Mouse (Mus musculus) megakaryocyte, embryonic 14.5 days (primary cell): ENCODE measurements around the gene Efnb2. TPM values are rescaled to one million over a fixed set of nuclear protein-coding genes. Genes with fewer than 3 reads are reported as not detected.

ENCODE experiments used
- H3K27me3 ChIP-seq: replicated peaks from 2 replicates; pipeline ENCODE3; 2012; ENCODE audit warnings: inconsistent platforms
- H3K36me3 ChIP-seq: replicated peaks from 2 replicates; pipeline ENCODE3; 2012; ENCODE audit warnings: low read length, inconsistent platforms, mixed read lengths
- H3K4me1 ChIP-seq: 2 replicates; pipeline ENCODE4 v1.6.1; 2012; ENCODE audit warnings: inconsistent platforms
- H3K4me3 ChIP-seq: replicated peaks from 2 replicates; pipeline ENCODE3; 2012; ENCODE audit warnings: moderate library complexity, mild to moderate bottlenecking, inconsistent platforms
- H3K9me3 ChIP-seq: 2 replicates; pipeline ENCODE4 v1.6.1; 2012; ENCODE audit warnings: inconsistent platforms
- FLI1 ChIP-seq: IDR thresholded peaks from 2 replicates; pipeline ENCODE4 v1.6.1; 2012; ENCODE audit warnings: low read length, inconsistent platforms, mixed read lengths
- GATA1 ChIP-seq: IDR thresholded peaks from 3 replicates; pipeline ENCODE4 v1.6.1; 2012; ENCODE audit warnings: mixed read lengths, low read length, inconsistent platforms, borderline replicate concordance
- polyA plus RNA-seq: library from polyadenylated mRNA; stranded (reverse); fragments of >175 nt; gene quantifications from 2 replicates; pipeline ENCODE4 v1.2.3, GENCODE M21; 2012; ENCODE audit warnings: low replicate concordance; ENCODE audit not compliant: insufficient read depth

Gene Efnb2
- 0.19 and 0.56 TPM in 2 replicates for polyA plus RNA-seq

DNA sequence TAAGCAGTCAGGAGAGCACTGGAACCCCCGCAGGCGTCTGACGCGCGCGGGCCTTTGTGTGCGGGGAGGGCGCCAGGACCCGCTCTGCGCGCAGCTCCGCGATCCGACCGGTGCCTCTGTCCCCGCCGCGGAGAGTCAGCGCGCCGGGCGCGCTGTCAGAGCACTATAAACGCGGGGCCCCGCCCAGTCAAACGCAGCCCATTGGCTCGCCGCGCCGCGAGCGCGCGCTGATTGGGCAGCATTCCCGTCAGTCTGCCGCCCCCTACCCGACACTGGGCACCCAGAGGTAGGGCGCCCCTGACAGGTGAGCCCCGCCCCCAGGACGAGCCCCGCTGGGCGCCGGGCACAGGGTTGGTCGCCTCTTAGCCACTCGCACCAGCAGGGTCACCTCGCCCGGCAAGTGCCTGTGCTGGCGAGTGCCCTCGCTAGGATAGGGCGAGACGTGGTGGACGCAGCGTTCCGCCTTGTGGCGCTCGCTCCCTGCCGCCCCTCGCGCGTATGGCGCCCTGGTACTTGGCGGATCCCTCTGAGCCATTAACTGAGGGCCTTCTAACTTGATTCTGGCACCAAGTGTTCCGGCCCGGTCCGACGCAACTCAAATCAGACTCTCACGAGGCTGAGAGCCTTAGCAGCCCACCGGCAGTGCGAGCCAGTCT, at the start of gene Efnb2:
TSS of gene Efnb2 (minus strand) at position 140 of the 656 bp plus-strand sequence.
- no peak for TF ChIP-seq FLI1
- TF ChIP-seq GATA1 = no peak
- Histone ChIP-seq H3K27me3 (peaks cover 44% of the 10 kb centered on the region), H3K4me1 (peaks cover 43% of the 10 kb centered on the region), H3K4me3 (peak within 1 kb of the TSS; percentile 99), H3K9me3 (no peaks in the 10 kb centered on the region), H3K36me3 (peaks cover 29% of the 10 kb centered on the region)

GRCm38 (mm10) chr8:8704813-8705212, 43.8 kb upstream of the Efnb2 start:
- Histone ChIP-seq H3K4me3 (no peak overlapping the region), H3K4me1 (peaks cover 3% of the 10 kb centered on the region; the same call in 1 of the 2 replicates), H3K9me3 (peaks cover 5% of the 10 kb centered on the region; the same call in 1 of the 2 replicates), H3K27me3 (peaks cover 3% of the 10 kb centered on the region), H3K36me3 (no peaks in the 10 kb centered on the region)
- TF ChIP-seq FLI1 = no peak
- no peak for TF ChIP-seq GATA1

DNA sequence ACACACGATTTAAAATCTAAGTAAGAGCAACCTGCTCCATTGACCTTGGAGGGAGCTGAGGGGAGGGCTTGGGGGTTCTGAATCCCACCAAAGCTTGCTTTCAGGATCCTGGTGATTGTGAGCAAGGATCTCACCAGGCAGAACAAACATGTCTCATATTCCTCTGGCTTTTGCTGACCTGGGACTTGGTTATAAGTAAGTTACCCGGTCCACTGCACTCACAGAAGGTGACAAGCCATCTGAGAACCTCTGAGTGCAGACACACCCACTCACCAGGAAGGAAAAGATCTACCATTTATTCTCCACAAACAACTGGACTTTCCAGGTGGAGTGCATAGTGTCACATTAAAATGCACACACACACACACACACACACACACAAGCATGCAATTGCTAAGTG, 42.6 kb upstream of the Efnb2 start:
- Histone ChIP-seq H3K36me3 (no peaks in the 10 kb centered on the region), H3K4me1 (peaks cover 3% of the 10 kb centered on the region; the same call in 1 of the 2 replicates), H3K27me3 (peaks cover 5% of the 10 kb centered on the region), H3K4me3 (no peak overlapping the region), H3K9me3 (peaks cover 5% of the 10 kb centered on the region; the same call in 1 of the 2 replicates)
- TF ChIP-seq FLI1 = no peak
- TF ChIP-seq GATA1 = no peak

GRCm38 (mm10) chr8:8700821-8701220, 39.8 kb upstream of the Efnb2 start:
- peaks cover 3% of the 10 kb centered on the region; the same call in 1 of the 2 replicates for H3K4me1 ChIP-seq
- peaks cover 7% of the 10 kb centered on the region for H3K27me3 ChIP-seq
- no peak for TF ChIP-seq GATA1
- no peak for TF ChIP-seq FLI1
- H3K4me3 ChIP-seq = no peak overlapping the region
- H3K36me3 ChIP-seq = no peaks in the 10 kb centered on the region
- peaks cover 5% of the 10 kb centered on the region; the same call in 1 of the 2 replicates for H3K9me3 ChIP-seq

- H3K4me1 ChIP-seq = peaks cover 3% of the 10 kb centered on the region; the same call in 1 of the 2 replicates
- H3K9me3 ChIP-seq = peaks cover 5% of the 10 kb centered on the region; the same call in 1 of the 2 replicates
- peaks cover 7% of the 10 kb centered on the region for H3K27me3 ChIP-seq
- no peak for TF ChIP-seq FLI1
- TF ChIP-seq GATA1 = no peak
- no peak overlapping the region for H3K4me3 ChIP-seq
- H3K36me3 ChIP-seq = no peaks in the 10 kb centered on the region
Measured at GRCm38 (mm10) chr8:8700229-8700628, 39.2 kb upstream of the Efnb2 start.

GRCm38 (mm10) chr8:8690146-8691092, 29.4 kb upstream of the Efnb2 start, which contains the start of gene Arglu1:
Gene Arglu1 (minus strand): TSS chr8:8690521.
- TF ChIP-seq FLI1 (no peak), GATA1 (no peak)
- H3K36me3 ChIP-seq = peaks cover 3% of the 10 kb centered on the region
- H3K27me3 ChIP-seq = peaks cover 4% of the 10 kb centered on the region
- peaks cover 38% of the 10 kb centered on the region for H3K4me1 ChIP-seq
- no peaks in the 10 kb centered on the region for H3K9me3 ChIP-seq
- peak within 1 kb of the TSS; percentile 96 for H3K4me3 ChIP-seq

DNA sequence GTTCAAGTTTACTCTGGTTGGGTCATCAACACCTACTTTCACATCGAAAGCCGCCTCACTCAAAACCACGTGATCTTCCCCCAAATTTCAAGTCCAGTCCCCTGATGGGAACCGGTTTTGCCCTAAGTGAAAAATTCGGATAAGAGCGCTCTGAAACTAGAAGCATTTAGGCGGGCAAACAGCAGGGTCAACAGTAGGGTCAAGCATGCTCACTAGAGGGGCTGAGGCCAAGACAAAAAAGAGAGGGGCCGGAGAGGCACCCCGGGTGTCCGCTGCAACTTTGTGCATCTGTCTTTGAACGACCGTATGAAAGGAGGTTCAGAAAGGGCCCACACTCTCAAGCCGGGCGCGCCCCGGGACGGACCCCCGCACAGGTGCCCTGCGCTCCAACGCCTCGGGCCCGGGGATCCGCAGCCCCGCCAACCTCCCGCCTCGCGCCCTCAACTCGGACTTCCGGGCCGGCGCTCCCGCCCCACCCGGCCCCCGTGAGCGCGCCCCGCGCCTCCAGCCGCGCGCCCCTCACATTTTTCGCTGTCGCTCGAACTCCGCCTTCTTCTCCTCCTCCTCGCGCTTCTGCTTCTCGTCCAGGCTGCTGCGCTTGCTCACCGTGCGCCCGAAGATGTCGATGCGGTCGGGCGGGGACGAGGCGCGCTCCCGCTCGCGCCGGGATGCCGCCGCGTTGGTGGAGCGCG, 28.6 kb upstream of the Efnb2 start:
- Histone ChIP-seq H3K4me1 (peaks cover 41% of the 10 kb centered on the region), H3K27me3 (peaks cover 2% of the 10 kb centered on the region), H3K4me3 (peak overlapping the region; percentile 96), H3K36me3 (peaks cover 3% of the 10 kb centered on the region), H3K9me3 (no peaks in the 10 kb centered on the region)
- no peak for TF ChIP-seq FLI1
- TF ChIP-seq GATA1 = no peak

- Histone ChIP-seq H3K9me3 (no peaks in the 10 kb centered on the region), H3K4me3 (peak overlapping the region; percentile 96), H3K27me3 (no peaks in the 10 kb centered on the region), H3K36me3 (peaks cover 6% of the 10 kb centered on the region), H3K4me1 (peaks cover 44% of the 10 kb centered on the region)
- no peak for TF ChIP-seq GATA1
- no peak for TF ChIP-seq FLI1
Measured at GRCm38 (mm10) chr8:8688823-8689453, 27.9 kb upstream of the Efnb2 start.

DNA sequence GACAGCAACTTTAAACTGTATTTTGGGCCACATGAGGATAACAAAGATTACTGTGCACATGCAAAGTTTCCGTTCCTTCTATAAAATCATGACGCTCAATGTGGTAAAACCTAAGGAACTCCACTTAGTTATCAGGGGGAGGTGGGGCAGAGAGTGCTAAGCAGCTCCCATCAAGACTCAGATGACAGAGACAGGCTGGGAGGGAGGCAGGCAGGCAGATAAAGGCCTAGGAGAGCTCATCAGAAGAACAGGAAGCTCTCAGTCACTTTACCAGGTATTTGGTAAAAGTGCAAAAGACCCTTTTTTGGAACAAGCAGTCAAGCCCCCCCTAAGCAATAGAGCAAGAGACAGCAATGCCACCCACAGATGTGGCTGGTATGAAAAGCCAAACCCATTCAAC, 24.5 kb upstream of the Efnb2 start:
- no peak for TF ChIP-seq GATA1
- no peak for TF ChIP-seq FLI1
- Histone ChIP-seq H3K36me3 (peaks cover 38% of the 10 kb centered on the region), H3K9me3 (no peaks in the 10 kb centered on the region), H3K27me3 (no peaks in the 10 kb centered on the region), H3K4me3 (no peak overlapping the region), H3K4me1 (peaks cover 41% of the 10 kb centered on the region)
